Mouse (Mus musculus): ENCODE measurements around the gene Fbh1.

Gene Fbh1

DNA sequence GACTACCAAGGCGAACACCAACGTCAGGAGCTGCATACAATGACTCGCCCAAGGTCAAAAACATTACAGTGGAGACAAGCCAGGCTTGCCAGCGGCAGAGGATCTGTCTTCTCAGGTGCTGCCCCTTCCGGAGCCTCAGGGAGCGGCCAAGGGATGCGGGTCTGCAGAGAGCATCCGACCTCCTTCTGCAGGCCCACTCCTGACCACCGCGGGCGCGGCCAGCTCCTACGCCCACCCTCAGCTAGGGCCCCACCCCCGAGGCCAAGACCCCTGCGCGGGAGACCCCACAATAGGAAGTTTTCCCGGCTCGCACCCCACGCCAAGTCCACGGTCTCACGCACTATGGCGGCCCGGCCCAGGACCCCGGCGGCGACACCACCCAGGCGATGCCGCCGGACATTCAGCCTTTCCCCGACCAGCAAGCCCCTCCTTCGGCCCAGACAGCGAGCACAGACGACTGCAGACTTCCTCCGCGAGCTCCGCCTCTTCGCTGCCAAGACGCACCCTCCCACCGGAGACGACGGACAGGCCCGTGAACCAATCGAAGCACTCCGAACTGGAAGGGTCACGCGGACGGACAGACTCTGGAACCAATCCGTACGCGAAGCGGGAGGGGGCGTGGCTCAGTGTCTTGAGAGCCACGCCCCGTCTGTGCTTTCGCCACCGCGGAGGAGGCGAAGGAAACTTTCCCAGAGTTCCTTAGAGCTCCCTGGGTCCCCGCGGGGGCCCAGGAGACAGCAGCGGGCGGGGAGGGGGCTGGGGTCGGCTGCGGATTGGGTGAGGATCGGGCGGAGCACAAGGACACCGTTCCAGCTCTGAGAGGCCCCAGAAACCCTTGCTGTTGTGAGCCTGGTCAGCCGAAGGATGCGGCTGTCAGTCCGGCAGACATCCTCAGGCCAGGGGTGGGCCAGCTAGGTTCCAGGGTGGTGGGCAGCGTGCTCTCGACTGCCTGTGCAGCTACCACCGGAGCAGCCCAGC is at the start of gene Fbh1, which contains the start of gene Ankrd16:
TSS of gene Fbh1 (minus strand) at position 492 of the 978 bp plus-strand sequence.
TSS of gene Ankrd16 (plus strand) at position 786 of the 978 bp plus-strand sequence.
- peak; percentile 99 for DNase-seq (ENCODE audit: low spot score)

DNA sequence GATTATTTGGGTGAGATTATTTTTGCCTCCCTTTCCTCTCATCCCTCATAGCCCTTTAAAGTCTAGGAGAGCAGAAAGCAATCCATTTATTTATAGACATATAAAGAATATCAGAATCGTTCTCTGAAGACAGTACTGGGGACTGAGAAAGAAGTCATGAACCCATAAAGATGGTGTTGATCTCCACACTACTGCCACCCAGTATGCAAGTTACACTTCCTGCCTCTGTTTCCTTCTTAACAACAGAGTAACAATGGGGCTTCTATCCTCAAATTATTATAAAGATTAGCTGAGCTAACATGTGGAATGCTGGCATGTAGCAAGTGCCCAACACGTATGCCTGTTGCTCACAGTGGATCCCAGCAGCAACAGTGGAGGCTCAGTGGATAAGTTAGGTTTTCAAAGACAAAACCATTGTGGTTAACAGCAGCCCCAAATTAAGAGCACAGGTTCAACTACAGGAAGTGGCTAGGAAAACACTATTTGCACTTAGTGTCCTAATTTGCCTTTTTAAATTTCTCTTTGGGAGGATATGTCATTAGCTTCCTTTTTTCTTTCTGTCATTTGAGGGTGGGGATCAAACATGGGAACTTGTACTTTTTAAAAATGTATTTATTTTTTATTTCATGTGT is 24.0 kb upstream of the Fbh1 start:
- no peak for DNase-seq (ENCODE audit: low spot score)

DNA sequence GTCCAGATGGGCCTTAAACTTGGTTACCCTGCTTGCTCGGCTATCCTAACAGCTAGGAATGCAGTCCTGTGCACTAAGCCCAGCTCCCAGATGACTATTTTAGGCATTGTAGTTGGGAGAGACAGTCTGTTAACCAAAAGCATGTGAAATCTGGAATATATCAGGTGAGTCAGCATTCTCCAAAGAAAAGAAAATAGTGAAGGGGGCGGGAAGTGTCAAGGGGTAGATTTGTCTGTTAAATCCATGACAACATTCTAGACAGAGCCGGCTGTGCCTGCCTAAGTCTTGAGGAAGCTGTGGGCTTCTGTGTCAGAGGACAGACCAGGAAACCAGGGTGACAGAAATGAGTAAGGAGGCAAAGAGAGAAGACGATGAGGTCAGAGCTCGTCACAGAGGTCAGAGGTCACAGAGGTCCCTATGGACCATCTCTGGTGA is 20.6 kb upstream of the Fbh1 start:
- no peak for DNase-seq (ENCODE audit: low spot score)

DNA sequence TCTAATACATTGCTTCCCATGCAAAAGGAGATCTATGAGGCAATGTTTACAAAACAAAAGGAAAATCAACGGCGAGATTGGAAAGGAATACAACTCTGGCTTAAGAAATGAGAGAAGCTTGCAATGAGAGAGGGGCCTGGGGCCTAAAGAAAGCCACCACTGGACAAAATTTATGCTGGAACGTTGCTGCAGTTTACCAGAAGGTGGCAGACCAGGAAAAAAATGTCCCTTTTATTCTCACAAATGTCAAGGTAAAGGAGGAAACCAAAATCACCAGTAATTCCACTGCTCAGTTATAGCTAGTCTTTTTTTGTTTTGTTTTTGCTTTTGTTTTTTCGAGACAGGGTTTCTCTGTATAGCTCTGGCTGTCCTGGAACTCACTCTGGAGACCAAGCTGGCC is 17.3 kb upstream of the Fbh1 start:
- DNase-seq (ENCODE audit: low spot score): no peak

DNA sequence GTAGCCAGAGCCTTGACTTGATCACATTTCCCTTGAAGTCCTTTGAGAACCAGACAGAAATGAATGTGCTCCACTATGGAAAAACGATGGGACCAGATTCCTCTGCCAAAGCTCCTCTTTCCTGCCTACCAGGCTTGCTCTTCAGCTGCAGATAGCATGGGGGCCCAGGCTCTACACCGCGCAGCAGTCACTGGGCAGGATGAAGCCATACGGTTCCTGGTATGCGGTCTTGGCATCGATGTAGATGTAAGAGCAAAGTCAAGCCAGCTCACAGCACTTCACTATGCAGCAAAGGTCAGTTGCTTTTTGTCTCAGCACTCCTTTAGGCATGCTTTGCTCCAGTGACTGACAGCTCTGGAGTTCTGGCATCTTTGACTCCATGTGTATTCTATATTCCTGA is 6.8 kb upstream of the Fbh1 start:
- DNase-seq (ENCODE audit: low spot score): no peak

DNA sequence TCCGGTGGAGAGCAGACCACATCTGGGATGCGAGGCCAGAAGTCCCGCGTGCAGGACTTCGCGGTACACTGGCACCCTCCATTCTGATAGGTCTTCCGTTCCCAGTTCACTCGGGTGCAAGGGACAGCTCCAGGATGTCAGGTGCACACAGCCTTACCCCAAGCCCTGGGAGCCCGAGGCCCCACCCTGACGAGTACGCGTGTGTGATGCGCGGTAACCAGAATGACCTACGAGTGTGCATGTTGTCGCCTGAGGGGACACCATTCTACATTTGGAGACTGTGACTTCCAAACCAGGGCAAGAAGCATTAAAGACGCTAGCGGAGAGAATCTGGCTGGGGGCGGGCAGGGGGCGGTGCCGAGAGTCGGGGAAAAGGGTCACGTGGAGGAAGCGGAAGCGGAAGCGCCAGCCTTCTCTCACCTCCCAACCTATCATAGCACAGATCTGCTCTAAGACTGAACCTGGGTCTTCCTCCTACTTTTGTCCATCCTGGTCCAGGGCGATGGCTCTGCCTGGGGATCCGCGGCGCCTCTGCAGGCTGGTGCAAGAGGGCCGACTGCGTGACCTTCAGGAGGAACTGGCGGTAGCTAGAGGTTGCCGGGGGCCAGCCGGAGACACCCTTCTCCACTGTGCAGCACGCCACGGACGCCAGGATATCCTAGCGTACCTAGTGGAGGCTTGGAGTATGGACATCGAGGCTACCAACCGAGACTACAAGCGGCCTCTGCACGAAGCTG is 873 bp upstream of the Fbh1 start:
- DNase-seq (ENCODE audit: low spot score): peak; percentile 58

DNA sequence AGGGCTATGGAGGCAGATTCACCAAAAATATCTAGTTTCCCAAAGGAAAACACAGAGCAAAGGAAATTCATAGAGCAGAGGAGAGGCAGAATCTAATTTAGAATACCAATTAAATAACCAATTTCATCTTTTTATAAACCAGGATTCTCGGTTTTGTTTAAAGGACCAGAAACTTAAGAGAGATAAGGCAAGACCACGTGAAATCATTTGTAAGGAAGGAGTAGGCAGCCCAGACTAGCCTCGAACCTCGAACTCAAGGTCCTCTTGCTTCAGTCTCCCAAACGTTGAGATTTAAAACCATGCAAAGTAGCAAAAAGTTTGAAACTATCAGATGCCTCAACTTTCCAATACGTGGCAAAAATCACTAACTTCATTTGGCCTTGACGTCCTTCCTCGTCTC is 967 bp downstream of the Fbh1 start:
- no peak for DNase-seq (ENCODE audit: low spot score)

DNA sequence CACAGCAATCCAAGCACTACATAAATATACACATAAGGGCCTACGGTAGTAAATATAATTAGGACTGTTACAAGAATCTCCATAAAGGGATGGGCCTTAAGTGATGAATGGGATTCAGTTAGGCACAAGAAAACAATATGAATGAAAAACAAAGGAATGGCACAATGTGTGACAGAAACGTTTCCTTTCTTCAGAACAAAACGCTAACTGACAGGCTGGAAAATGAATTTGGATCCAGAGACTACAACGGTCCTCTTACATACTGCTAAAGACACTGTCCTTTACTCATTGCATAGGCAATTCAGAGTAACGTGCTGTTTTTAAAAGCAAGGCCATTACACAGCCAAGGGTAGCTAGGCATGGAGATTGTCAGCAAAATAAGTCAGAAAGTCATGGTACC is 2.3 kb downstream of the Fbh1 start:
- DNase-seq (ENCODE audit: low spot score): no peak

DNA sequence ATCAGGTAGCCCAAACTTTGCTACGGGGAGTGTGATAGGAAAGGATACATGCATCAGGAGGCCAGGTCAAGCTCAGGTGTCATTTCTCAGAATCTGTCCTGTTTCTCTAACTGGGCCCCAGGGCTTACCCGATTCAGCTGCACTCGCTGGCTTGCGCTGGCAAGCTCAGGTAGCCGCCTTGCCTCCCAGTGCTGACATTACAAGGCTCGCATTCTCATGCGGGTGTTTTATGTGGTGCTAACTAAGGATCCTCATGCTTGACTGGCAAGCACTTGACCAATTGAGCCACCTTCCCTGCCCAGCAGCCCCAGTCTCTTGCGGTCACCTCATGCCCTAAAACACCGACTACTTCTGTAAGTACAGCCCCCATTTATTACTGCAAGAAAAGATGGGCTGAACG is 3.0 kb downstream of the Fbh1 start:
- DNase-seq (ENCODE audit: low spot score): no peak

DNA sequence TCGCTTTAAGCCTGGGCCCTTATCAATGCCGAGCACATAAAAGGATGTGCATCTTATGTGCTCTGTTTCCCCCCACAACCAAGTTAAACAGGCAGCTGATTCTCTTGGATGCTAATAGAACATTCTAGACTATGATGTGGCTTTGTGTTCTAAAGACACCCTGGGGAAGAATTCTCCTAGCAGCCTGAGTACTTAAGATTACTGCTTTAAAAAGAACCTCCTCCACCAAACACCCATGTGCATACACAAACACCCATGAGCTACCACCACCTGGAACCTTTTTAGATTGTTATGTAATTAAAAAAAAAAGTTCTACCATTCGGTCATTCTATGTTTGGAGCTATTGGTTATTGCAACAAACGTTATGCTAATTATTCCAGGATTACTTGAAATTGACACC is 5.0 kb downstream of the Fbh1 start:
- DNase-seq (ENCODE audit: low spot score): no peak

DNA sequence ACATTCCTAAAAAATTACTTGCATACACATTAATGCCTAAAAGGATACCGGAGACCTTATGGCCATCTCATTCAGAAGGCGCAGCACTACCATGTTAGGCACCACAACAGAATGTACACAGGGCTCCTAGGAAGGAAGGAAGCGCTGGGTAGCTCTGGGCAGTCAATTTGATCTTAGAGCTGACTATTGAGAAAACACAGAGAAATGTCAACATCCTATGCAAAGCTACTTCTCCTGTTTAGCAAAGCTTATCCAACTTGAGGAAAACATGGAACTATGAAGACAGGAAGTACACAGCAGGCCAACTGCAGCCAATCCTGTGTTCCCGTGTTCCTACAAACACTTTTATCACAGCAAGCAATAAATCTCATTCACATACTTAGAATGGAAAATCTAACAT is 5.7 kb downstream of the Fbh1 start:
- no peak for DNase-seq (ENCODE audit: low spot score)

DNA sequence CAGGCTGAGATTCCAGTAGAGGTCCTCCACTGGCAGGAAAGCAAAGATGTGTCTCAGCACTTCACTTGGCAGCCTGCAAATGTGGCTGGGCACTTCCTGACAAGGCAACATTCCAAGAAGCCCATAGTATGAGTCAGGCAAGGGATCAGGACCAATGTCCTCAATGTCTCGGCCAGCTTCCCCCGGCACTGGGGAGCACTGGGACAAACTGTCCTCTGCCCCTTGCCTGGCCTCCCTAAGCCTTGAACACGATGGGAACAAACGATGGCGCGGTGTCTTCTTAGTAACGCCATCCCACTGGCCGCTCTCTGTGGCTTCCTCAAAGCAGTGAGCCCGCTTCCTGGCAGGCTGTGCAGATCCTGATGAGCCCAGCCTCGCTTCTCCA is 10.2 kb downstream of the Fbh1 start:
- no peak for DNase-seq (ENCODE audit: low spot score)

DNA sequence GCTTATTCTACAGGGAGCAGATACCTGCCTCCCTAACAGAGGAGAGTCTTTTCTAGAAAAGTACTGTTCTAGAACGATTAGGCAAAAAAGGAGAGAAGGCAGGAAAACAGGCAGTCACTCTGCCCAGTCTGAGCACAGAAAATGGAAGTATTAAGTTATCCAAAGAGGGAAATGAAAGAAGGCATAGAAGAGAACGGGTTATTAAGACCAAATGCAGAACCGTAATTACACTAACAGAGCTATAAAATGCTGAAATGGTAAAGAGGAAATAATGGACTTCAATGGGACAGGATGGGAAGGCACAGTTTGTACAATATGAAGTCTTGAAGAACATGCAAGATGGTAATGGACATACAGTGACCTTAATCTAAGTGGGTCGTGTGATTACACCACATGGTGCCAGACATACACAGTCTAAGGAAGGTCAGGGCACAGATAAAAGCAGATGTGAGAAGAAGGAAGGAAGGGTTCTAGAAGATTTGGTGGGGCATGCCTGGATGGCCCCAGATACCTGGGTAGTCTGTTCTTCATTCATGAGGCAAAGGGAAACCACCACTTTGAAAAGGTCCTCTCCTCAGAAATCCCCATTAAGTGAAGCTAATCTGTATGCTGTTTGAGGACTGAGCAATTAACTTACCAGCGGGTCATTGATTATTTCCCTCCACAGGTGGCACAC is 10.8 kb downstream of the Fbh1 start:
- DNase-seq (ENCODE audit: low spot score): no peak

DNA sequence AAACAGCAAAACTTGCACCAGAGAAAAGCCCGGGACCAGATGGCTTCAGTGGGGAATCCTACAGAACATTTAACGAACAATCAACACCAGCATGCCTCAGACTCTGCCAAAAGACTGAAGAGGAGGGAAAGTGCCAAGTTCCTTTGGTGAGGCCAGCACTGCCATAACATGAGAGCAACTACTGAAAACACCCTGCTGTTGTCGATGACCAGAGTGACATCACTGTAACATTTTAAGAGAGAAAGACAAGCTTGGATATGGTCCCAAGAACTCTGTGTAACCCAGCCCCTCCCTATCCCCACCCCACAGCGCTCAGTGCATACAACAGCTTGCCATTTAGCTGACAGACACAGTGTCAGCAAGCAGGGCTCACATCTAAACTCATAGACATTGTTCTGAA is 11.7 kb downstream of the Fbh1 start:
- no peak for DNase-seq (ENCODE audit: low spot score)

DNA sequence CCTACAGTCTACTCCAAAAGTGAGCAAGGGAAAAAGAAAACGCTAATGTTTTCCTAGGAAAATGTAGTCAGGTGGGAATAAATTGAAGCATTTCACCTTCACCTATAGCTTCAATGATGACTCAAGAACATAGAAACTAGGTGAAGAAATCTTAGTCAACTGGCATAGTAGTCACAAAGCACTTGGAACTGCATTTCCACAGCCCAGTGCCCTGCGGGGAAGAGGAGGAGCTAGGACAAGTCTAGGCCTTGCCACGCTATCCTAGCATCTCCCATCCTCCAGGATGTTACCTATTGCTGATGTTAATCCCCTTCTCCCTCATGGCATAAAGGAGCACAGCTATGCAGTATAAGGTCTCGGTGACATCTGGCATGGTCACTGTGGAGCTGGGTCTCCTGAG is 14.8 kb downstream of the Fbh1 start:
- no peak for DNase-seq (ENCODE audit: low spot score)

DNA sequence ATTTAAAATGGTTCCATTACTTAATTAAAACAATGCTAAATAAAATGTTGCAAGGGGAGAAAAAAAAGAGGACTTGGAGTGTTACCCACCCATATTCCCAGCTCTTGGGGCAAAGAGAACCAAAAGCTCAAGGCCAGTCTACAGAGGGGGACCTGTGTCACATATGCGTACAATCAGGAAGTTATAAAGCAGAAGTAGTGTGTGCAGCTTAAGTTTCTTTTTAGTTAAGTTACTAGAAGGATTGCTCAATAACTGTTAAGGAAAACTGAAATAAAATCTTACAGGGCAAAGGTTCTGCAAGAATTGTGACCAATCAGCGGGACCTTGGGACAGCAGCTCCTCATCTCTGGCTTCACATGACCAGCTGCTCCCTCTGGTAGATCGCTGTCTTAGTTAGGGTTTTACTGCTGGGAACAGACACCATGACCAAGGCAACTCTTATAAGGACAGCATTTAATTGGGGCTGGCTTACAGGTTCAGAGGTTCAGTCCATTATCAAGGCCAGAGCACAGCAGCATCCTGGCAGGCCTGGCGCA is 37.8 kb downstream of the Fbh1 start:
- no peak for DNase-seq (ENCODE audit: low spot score)

DNA sequence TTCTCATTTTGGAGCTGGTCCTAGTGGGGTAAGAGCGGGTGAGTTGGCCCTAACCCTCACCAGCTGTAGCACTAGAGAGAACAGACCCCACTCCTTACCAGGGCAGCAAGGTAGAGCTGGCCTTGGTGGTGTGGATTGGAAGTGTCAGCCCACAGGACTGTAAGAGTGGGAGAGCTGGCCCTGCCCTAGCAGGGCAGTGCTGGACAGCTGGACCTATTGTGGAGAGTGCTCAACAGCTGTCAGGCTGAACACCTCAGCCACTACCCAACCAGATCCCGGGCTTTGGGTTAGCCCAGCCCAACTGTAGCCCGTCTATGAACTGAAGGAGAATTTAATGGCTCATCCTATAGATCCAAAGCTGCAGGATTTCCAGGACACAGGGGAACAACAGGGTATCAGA is 38.6 kb downstream of the Fbh1 start:
- DNase-seq (ENCODE audit: low spot score): no peak

DNA sequence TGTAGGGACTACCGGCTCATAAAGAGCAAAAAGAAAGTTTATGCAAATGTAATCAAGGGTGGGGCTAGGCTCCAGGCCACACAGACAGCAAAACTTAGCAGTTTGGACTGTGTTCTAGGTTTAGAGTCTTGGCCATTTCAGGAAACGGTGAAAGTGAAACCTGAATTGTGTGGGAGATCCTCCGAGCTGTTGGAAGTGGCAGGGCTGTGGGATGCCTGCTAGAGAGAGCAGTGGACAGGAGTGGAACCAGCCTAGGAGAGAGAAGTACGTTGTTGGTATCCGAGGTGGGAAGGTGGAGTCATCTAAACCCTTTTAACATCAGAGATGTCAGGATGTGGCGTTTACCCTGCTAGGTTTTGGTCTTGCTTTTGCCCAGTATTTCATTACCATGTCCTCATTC is 41.5 kb downstream of the Fbh1 start:
- no peak for DNase-seq (ENCODE audit: low spot score)

DNA sequence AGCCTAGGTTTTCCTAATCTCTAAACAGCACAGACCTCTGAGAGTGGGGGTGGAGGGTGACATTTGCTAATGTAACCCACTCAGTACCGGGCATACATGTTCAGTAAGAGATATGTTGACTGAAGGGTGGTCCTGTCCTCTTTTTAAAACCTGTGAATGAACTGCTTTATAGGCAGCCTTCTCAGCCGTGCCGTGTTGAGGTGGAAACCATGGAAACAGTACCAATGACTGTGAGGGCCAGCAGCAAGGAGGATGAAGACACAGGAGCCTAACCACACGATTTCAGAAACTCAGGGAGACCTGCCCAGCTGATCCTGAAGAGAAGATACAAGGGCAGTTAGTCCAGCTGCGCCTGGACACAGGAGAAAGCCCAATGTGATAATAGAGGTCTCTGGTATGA is 44.4 kb downstream of the Fbh1 start:
- DNase-seq (ENCODE audit: low spot score): no peak

DNA sequence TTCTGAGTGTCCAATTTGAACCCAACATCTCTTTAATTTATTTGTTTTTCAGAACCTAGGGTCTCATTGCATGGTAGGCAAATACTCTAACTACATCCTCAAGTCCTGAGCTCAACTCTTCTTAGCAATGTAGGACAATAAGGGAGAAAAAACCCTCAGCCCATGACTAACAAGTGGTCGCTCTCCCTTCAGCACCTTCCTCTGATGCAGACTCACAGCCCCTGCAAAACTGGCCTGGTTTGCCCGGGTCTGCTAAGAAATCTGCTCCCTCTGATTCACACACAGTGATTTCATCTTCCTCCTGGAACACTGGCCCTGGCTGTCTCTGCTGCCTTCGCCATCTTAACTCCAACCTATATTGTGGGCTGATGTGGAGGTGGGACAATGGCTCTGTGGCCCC is 48.3 kb downstream of the Fbh1 start:
- DNase-seq (ENCODE audit: low spot score): no peak

DNA sequence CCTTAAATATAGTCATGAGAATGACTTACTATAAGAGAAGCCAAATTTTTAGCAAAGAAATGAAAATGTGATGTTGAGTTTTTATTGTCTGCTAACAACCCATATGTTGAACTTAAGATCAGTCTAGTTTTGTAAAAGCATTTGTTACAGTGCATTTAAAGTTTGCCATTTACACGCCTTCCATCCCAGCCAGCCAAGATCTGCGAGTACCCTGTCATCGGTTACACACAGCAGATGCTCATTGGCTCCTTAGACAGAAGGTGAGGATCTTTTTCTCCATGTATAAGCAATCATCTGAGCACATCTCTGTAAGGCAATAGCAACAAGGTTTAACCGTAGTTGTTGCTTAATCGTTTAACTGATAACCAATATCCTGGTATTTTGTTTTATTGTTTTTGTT is 49.8 kb downstream of the Fbh1 start:
- no peak for DNase-seq (ENCODE audit: low spot score)

DNA sequence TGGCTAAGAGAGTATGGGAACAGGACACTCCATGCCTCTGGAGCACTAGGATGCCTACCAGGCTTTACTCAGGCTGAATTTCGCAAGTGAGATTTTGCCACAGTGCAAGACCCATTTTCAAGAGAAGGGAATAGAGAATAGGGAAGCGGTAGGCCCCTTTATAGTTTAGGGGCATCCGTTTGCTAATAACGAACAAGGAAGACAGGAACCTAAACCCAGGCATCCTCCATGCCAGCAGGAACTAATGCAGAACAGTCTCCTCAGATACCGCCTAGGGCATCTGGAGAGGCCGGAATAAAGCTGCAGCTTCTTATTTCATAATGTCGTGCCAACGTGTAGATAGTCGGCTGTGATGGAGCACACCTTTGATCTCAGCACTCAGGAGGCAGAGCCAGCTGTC is 54.8 kb downstream of the Fbh1 start:
- no peak for DNase-seq (ENCODE audit: low spot score)

All from ovary, adult 18-20 months (tissue).